Mouse (Mus musculus): Measurements from ENCODE around the gene Gm49450.

DNA sequence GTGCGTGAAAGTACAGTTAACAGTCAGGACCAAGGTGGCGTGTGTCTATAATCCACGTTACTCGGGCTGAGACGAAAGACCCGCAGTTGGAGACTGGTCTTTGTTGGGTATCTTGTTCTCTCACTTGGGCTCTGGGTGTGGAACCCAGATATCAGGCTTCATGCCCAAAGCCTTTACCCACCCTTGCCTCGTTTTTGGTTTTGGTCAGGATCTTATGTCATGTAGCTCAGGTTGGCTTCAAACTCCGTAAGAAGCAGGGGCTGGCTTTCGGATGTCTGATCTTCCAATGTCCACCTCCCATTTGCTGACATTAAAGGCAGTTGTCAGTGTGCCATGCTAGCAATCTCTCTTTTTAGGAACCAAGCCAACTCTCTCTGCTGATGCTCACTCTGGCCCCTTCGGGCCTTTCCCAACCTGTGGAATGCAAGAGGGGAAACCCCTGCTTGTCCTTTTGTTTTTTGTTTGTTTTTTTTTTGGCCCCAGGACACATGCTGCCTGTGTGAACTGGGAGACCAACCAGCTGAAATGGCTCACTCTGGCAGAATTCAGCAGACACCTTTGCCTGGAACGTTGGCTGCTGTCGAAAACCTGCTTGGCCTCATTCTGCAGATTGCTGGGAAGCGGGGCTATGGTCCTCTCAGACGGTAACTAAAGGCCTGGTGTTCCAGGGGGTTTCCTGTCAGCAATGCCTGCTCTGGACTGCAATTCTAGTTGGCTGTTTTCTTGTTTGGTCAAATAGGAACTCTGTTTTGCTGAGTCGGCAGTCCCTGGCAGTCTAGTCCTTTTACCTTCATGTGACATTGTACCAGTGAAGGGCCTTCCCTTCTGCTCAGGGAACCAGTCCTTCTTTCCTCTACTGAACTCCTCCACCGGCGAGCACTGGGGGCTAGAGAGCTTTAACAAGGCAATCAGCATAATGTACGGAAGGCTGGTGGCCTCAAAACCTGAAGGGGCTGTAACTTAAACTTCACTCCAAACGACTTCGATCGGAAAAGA lies 23.7 kb upstream of the Gm49450 start:
- TF ChIP-seq CTCF (IDR thresholded peaks at IDR 0.05; ENCODE audit: control insufficient read depth, insufficient read depth, insufficient replicate concordance, low read depth, low read length), result no peak
- no peak for TF ChIP-seq POLR2A (IDR thresholded peaks at IDR 0.05; ENCODE audit: control insufficient read depth, low read depth, low read length)

All from testis, adult 2 months (tissue).